Mouse (Mus musculus): Measurements from ENCODE around the gene Fam149b.

Gene Fam149b

DNA sequence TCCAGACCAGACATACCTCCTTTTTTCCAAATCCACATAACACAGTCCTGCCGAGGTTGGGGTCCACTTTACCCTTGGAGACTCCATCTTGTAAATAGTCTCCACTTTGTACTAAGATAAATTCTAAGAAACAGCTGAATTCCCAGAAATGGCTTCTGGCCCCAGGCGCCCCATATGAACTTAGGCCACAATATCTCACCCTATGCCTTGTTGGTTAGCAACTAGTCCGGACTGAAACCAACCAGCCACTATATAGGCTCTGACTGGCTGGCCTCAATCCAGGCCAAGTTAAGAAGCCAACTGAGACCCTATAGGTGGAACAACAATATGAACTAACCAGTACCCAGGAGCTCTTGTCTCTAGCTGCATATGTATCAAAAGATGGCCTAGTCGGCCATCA, 44.4 kb downstream of the Fam149b start:
- no peak for DNase-seq

DNA sequence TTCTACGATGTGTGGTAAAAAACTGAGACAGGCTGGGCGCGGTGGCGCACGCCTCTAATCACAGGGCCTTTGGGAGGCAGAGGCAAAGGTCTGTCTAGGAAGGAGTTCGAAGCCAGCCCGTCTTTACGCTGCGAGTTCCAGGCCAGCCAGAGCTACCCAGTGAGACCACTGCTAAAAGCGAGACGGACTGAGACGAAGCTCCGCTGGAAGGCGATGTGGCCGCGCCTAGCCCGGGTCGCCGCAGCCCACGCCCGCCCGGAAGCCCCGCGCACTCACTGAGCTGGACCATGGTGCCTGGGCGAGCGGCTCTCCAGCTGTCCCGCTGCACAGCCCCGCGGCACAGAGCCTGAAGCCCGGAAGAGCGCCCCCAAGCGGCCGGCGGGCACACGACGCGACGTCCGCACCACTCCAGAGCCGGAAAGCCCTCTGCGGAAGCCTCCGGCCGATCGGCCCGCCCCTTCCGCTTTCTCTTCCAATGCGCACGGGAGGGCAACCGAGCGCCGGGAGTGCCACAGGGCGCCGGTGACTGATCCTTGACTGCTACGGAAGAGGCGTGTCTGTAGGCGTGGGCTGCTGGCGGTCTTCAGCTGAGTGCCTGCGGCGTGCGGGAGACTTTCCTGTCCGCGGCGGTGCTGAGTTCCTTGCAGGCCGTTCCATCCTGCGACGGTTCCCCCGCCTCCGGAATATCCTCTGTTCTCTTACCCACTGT, 45.4 kb downstream of the Fam149b start, which contains the start of gene Mrps16:
Gene Mrps16, minus strand, starts transcription at position 430 of the 709 bp plus-strand sequence.
- DNase-seq = peak; percentile 91 to 95

DNA sequence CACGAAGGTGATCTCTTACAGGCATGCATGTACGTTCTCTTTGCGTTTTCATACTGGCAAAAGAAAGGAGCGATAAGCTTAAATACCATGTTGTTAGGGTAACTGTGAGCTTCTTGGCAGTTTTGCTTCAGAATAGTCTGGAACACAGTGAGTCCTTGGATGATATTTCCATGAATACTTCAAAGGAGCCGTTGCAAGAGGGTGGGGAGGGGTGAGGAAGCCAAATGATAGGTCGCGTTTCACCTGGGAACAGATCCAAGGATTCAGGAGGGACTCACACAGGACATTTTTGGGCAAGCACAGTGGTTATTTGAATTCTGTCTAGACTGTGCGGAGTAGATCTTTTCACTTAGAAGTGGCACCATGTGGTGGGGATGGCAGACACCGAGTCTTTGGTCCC, 49.3 kb downstream of the Fam149b start:
- DNase-seq = no peak

DNA sequence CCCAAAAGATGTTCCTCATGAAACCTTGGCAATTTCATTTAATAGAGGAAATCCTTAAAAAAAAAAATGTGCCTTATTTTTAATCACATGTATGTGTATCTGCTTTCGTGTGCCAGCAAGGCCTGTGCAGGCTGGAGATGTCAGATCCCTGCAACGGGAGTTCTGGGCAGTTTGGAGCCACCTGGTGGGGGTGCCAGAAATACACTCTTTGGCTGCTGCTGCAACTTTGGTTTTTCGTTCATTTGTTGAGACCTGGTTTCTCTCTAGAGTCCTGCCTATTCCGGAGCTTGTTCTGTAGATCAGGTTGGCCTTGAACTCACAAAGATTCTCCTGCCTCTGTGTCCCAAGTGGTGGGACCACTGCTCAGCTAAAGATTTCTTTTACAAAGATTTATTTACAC, 50.9 kb downstream of the Fam149b start:
- DNase-seq = no peak

DNA sequence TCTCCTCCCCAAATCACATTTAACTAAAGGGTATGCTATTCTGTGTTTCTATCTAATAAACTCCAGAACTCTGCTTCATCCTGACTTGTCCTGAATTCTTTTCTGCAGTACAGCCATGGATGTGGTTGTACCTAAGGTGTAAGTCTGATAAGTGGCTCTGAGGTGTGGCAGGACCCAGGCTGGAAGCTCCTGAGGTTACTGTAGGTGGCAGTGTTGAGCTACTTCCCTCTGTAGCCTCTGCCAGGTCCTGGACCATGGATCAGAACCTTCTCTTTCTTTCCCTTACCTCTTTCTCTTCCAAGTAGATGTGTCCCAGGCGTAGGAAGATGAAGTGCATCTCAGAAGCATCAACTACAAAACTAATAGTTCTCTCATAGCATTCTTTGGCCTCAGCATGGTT, 52.1 kb downstream of the Fam149b start:
- peak; percentile 18 to 28 for DNase-seq

DNA sequence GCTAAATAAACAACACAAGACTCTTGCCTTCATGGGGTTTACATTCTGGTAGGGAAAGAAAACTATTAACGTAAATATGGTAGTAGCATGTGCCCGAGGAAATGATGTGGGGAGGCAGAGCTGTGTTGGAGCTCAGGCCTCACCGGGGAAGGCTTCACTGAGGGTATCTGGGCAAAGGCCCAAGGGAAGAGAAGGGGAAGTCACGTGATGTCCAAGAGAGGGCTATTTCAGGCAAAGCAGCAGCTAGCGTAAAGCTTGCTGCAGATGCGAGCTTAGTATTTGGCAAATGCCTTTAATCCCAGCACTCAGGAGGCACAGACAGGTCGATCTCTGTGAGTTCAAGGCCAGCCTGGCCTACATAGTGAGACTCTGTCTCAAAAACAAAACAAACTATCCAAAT, 74.3 kb downstream of the Fam149b start:
- DNase-seq = no peak

DNA sequence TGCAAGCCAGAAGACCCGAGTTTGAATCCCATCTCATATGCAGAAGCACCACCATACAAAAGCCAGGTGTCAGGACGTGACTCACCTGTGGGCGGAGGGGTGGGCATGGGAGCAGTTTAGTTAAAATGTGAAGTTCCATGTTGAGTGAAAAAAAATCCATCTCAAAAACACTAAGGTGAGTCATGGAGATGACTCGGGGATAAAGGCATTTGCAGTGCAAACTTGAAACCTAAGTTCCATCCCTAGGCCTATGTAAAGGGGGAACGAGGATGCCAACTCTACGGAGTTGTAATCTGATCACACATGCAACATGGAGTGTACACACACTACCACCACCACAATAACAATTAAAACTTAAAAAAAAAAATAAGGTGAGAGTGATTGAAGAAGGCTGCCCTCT, 75.1 kb downstream of the Fam149b start:
- no peak for DNase-seq

DNA sequence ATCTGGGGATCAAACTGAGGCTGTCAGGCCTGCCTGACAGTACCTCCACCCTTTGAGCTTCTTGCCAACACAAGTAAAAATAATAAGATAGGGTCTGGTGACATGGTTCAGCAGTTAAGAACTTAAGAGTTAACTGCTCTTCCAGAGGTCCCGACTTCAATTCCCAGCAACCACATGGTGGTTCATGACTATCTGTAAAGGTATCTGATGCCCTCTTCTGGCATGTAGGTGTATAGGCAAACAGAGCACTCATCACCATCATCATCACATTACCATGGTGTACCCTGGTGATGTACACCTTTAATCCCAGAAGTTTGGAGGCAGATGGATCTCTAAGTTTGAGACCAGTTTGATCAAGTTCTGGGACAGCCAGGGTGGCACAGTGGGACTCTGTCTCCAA, 80.6 kb downstream of the Fam149b start:
- DNase-seq = no peak

DNA sequence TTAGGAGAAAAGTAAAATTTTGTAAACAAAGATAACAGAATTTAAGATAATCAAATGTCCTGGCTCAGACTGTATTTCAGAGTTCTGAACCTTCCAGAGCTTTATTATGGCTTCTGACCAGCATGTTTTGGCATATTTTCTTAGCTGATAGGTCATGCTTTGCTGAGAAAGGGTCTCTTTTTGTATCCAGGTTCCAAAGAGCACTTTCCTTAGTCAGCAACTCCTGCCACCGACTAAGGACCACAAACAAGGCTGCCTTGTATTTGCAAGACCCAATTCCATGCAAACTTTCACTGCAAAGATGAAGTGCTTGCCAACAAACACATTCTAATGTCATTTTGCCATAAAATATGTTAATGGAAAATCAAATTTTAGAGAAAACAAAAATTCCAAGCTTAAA, 81.9 kb downstream of the Fam149b start:
- no peak for DNase-seq

DNA sequence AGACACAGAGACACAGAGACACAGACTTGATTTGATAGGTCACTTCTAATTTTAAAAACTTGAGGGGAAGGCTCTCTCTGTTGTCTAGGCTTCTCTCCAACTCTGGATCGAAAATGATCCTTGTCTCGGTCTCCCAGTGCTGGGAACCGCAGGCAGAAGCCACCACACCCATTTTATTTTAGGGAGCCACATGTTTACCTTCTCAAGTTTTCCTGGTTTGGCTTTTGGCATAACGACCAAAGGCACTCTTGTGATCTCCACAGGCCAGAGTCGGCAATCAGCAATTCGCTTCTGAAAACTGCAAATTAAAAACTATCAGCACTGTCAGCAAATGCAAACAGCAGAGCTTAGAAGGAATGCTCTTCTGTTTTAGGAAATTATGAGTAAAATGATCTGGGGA, 83.8 kb downstream of the Fam149b start:
- DNase-seq = no peak

DNA sequence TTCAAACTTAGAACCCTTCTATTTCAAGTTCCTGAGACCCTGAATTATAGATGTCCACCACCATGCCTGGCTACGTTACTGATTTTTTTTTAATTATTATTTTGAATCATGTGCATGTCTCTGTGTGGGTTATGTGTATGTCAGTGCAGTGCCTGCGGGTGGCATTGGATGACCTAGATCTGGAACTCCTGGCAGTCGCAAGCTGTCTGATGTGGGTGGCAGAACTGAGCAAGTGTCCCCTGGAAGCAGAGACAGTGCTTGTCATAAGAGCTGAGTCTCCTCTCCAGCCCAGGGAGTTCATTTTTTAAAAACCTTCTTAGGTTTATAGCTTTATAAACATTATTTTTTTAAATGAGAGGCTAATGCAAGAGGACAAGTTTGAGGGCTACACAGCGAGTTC, 84.5 kb downstream of the Fam149b start:
- no peak for DNase-seq

Measured in cerebellum, postnatal 36 days (tissue).